Comparison of ENCODE assay signal across 14 mouse cellular contexts in the genomic region with DNA sequence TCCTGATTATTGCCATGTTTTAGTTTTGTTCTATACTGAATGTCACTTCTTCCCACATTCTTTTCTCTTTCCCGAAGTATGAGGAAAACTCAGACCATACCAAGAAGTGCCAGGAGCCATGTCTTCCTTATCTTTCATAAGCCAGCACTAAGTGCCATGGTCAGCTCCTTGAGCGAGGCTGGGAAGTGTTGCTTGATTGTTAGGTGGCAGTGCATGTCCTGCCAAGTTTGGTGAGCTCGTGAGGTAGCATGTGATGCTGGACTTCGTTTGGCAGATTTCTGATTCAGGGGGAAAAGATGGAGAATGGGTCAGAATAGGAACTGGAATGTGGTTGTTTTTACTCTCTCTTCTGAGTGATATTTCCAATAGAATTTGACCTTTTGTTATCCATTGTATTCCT.
A peak's percentile ranks its signal among the peaks of the same experiment; 100 is the strongest.
DNase-seq lines count a peak whose midpoint lies in the region; ATAC-seq and TF ChIP-seq lines count a peak whose summit lies in the region.
"Had no signal": no experiment of that assay in that cellular context is flagged by ENCODE, and none has a peak within 500 bp of the region (broad histone marks: within the 10 kb centered on the region; RNA-seq: fewer than 3 reads in every experiment).

No protein-coding gene starts in this region.

- H3K36me3 ChIP-seq in liver, embryonic 12.5 days: no peaks in the 10 kb centered on the region
- no peaks in the 10 kb centered on the region for H3K36me3 ChIP-seq in liver, postnatal 0 days (replicated peaks; ENCODE audit: insufficient read depth, low read length)
- H3K36me3 ChIP-seq: forebrain, embryonic 12.5 days; hindbrain, embryonic 10.5 days; liver, embryonic 13.5 days had no signal

- no peak for TF ChIP-seq CTCF in liver, postnatal 0 days (IDR thresholded peaks at IDR 0.05; ENCODE audit: low read depth)

- H3K4me3 ChIP-seq in liver, embryonic 12.5 days: no peak overlapping the region
- no peak overlapping the region for H3K4me3 ChIP-seq in liver, postnatal 0 days (ENCODE audit: low read depth, low read length)
- H3K4me3 ChIP-seq: forebrain, embryonic 12.5 days; hindbrain, embryonic 10.5 days; liver, embryonic 13.5 days had no signal

- TF ChIP-seq EP300 in liver, postnatal 0 days (IDR thresholded peaks at IDR 0.05; ENCODE audit: low read depth): no peak

- H3K27me3 ChIP-seq in liver, embryonic 12.5 days (replicated peaks): no peaks in the 10 kb centered on the region
- H3K27me3 ChIP-seq in liver, postnatal 0 days (ENCODE audit: insufficient read depth, low read length): no peaks in the 10 kb centered on the region
- H3K27me3 ChIP-seq: forebrain, embryonic 12.5 days; liver, embryonic 13.5 days had no signal

- peaks cover 36% of the 10 kb centered on the region for H3K4me1 ChIP-seq in liver, embryonic 12.5 days
- H3K4me1 ChIP-seq in liver, postnatal 0 days (ENCODE audit: insufficient read depth): no peaks in the 10 kb centered on the region
- H3K4me1 ChIP-seq: forebrain, embryonic 12.5 days; hindbrain, embryonic 10.5 days had no signal

- 49% methylated on average over 4 of the region's 4 CpGs for WGBS in liver, embryonic 12.5 days (ENCODE audit: insufficient replicate concordance)
- 70% methylated on average over 4 of the region's 4 CpGs for WGBS in liver, postnatal 0 days (ENCODE audit: insufficient replicate concordance)

- H3K9me3 ChIP-seq in liver, embryonic 12.5 days (replicated peaks): no peaks in the 10 kb centered on the region
- peaks cover 4% of the 10 kb centered on the region for H3K9me3 ChIP-seq in liver, postnatal 0 days (ENCODE audit: low read length)
- H3K9me3 ChIP-seq: forebrain, embryonic 12.5 days; liver, embryonic 13.5 days had no signal

- DNase-seq in heart, adult 18-20 months: peak; percentile 55 to 56
- DNase-seq in heart, adult 8-10 months (ENCODE audit: low spot score): no peak
- no peak for DNase-seq in liver, postnatal 0 days
- DNase-seq in kidney, postnatal 14 days: peak; percentile 17
- peak; percentile 66 for DNase-seq in lung, postnatal 36 days
- no peak for DNase-seq in embryo, embryonic 10.5 days (ENCODE audit: low spot score)
- DNase-seq in thymus, postnatal 14 days: no peak
- DNase-seq: adrenal gland, postnatal 25 days; B cell, adult 2 months had no signal

- no peak for ATAC-seq in liver, embryonic 12.5 days
- ATAC-seq in liver, postnatal 0 days: no peak
- ATAC-seq: inflammation-experienced regulatory T-cells, adult 6 months had no signal

- H3K4me2 ChIP-seq in liver, embryonic 12.5 days: peak overlapping the region; percentile 25; the same call in 1 of the 2 replicates
- no peak overlapping the region for H3K4me2 ChIP-seq in liver, postnatal 0 days (ENCODE audit: low read depth, low read length)
- H3K4me2 ChIP-seq: forebrain, embryonic 12.5 days; liver, embryonic 13.5 days had no signal

- H3K27ac ChIP-seq in liver, embryonic 12.5 days: 0 out of 2 replicates have a peak overlapping the region, but pooled peaks have one; percentile 22
- H3K27ac ChIP-seq in liver, postnatal 0 days (ENCODE audit: low read depth): no peak overlapping the region
- H3K27ac ChIP-seq: forebrain, embryonic 12.5 days; hindbrain, embryonic 10.5 days; liver, embryonic 13.5 days had no signal

- no peak overlapping the region for H3K9ac ChIP-seq in liver, embryonic 12.5 days
- H3K9ac ChIP-seq in liver, postnatal 0 days (replicated peaks): no peak overlapping the region
- H3K9ac ChIP-seq: forebrain, embryonic 12.5 days; liver, embryonic 13.5 days had no signal

Comparison
In these comparisons a context has a peak if more than half of its experiments do, and no peak if none do; other contexts are left out.
1. DNase-seq: peak in heart, adult 18-20 months (2 of 2), kidney, postnatal 14 days (single experiment) and lung, postnatal 36 days (single experiment); none in heart, adult 8-10 months (single experiment), liver, postnatal 0 days (single experiment), embryo, embryonic 10.5 days (single experiment) and thymus, postnatal 14 days (single experiment).